Mouse (Mus musculus) splenic B cell, adult 2 months (primary cell): ENCODE results near the gene Tssk1.

Experiments used
- DNase-seq: peaks from one replicate; pipeline ENCODE4 v3.0.0-alpha.2; 2011; ENCODE audit warnings: low read depth, low spot score
- H3K27me3 ChIP-seq: 2 replicates; pipeline ENCODE4 v1.6.1; 2012; ENCODE audit warnings: mild to moderate bottlenecking, low read length, moderate library complexity, mixed read lengths; ENCODE audit not compliant: control insufficient read depth, poor library complexity, insufficient read depth, severe bottlenecking
- H3K36me3 ChIP-seq: 2 replicates; pipeline ENCODE4 v1.6.1; 2012; ENCODE audit warnings: mild to moderate bottlenecking, low read length, moderate library complexity, mixed read lengths; ENCODE audit not compliant: control insufficient read depth, poor library complexity, insufficient read depth, severe bottlenecking

Tssk1 gene

DNA sequence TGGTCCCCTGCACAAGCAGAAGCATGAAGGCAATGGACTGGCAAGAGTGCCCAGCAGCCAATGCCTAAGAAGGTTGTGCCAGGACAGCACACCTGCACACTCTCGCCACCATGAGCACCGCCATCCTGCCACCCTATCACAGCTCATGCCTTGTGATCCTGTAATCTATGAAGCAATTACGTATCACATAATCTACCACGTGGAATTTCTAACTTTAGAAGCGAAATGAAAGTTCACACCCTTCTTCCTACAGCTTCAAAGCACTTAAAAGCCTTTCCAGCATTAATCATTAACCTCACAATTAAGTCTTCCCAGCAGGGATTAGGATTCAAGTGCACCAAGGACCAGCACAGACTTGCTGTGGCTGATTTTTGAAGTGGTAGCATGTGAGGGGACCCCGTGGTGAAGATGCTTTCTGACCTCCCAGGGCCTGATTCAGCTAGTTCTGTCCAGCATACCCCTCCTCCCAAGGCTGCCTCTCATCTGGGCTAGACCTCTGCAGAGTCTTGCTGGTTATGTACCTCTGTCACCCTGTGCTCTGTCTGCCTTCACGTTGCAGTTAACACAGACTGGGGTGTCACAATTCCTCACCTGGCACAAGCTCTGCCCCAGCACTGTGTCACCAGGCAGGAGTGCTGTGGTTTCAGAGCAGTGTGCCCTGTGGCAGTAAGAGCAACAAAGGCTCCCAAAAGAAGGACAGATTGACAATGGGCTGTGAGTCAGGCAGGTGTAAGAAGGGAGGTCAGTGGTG lies 51.2 kb downstream of the Tssk1 start:
- no peak for DNase-seq
- H3K36me3 ChIP-seq: no peaks in the 10 kb centered on the region

More for the DNA sequence above, 51.2 kb downstream of the Tssk1 start:
- H3K27me3 ChIP-seq: no peaks in the 10 kb centered on the region
